Mouse (Mus musculus) E14TG2a.4 (cell line): Measurements from ENCODE around the gene Mcoln2.
A peak's percentile ranks its signal among the peaks of the same experiment; 100 is the strongest.

ENCODE experiments used
- H3K27me3 ChIP-seq: 2 replicates; pipeline ENCODE4 v1.6.1; 2014; ENCODE audit warnings: low read length, control low read depth; ENCODE audit not compliant: insufficient read depth
- H3K36me3 ChIP-seq: 2 replicates; pipeline ENCODE4 v1.6.1; 2014; ENCODE audit warnings: low read length, control low read depth; ENCODE audit not compliant: insufficient read depth
- H3K4me1 ChIP-seq: replicated peaks from 2 replicates; pipeline ENCODE4 v1.6.1; 2014; ENCODE audit warnings: low read depth, low read length, control low read depth
- H3K4me3 ChIP-seq: replicated peaks from 2 replicates; pipeline ENCODE4 v1.5.1; 2014; ENCODE audit warnings: mild to moderate bottlenecking, low read length
- H3K9me3 ChIP-seq: 2 replicates; pipeline ENCODE4 v1.6.1; 2014; ENCODE audit warnings: low read length, control low read depth
- CTCF ChIP-seq: conservative IDR thresholded peaks from 2 replicates; pipeline ENCODE4 v1.5.1; 2014; ENCODE audit warnings: low read length
- NANOG ChIP-seq: IDR thresholded peaks from 2 replicates; pipeline ENCODE4 v1.6.1; 2014; ENCODE audit warnings: borderline replicate concordance, low read length, mixed read lengths
- POU5F1 ChIP-seq: IDR thresholded peaks from 2 replicates; pipeline ENCODE4 v1.6.1; 2014; ENCODE audit warnings: low read length, borderline replicate concordance

The Mcoln2 gene

DNA sequence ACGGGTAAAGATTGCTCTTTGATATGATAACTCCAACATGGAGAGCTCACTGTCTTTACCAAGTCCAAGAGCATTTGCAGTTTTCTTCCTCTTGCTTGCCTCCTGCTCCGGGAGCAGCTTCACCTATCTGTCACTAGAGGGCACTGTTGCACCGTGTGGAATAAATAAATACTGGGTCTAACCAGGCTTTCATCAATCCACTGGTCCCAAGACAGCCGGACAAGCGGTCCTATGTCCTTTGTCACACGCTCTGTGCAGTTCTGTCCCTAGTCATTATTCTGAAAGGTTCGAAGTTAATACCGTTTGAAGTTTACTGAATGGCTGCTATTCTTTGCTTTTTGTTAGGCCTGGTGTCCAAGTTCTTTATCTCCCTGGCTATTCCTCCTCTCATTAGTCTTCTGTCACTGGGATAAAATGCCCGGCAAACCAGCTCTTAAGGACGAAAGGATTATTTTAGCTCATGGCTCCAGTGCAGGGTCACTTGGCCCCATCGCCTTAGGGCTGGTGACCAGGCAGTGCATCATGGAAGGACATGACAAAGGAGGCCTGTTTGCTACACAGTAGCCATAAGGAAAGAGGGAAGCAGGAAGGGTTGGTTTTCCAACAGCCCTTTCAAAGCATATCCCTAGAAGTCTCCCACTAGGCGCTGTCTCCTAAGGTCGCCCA, 35.5 kb downstream of the Mcoln2 start:
- H3K4me3 ChIP-seq = no peak overlapping the region
- no peaks in the 10 kb centered on the region for H3K36me3 ChIP-seq
- peaks cover 16% of the 10 kb centered on the region; the same call in 1 of the 2 replicates for H3K27me3 ChIP-seq
- peaks cover 13% of the 10 kb centered on the region for H3K4me1 ChIP-seq
- no peaks in the 10 kb centered on the region for H3K9me3 ChIP-seq
- TF ChIP-seq POU5F1 = no peak
- no peak for TF ChIP-seq NANOG
- peak; percentile 95 for TF ChIP-seq CTCF

DNA sequence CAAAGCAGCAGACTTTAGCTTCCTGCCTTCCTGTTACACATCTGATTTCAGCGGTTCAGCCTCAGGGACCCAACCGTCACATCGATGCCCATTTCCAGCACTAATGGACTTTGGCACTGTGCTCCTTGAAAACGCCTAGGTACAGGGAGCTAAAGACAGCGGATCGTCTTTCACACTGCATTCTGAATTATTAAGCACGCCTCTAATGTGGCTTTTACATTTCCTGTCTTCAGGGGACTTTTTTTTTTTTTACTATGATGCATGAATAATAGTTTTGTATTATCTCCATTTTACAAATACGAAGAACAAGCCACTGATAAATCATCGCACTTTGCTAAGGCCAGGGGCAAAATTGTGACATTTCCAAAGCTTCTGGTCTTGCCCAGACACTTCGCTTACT, 36.4 kb downstream of the Mcoln2 start:
- TF ChIP-seq NANOG = no peak
- TF ChIP-seq POU5F1 = no peak
- no peak for TF ChIP-seq CTCF
- H3K4me1 ChIP-seq = peaks cover 6% of the 10 kb centered on the region
- H3K36me3 ChIP-seq = no peaks in the 10 kb centered on the region
- H3K4me3 ChIP-seq = no peak overlapping the region
- H3K9me3 ChIP-seq = no peaks in the 10 kb centered on the region
- peaks cover 16% of the 10 kb centered on the region; the same call in 1 of the 2 replicates for H3K27me3 ChIP-seq

DNA sequence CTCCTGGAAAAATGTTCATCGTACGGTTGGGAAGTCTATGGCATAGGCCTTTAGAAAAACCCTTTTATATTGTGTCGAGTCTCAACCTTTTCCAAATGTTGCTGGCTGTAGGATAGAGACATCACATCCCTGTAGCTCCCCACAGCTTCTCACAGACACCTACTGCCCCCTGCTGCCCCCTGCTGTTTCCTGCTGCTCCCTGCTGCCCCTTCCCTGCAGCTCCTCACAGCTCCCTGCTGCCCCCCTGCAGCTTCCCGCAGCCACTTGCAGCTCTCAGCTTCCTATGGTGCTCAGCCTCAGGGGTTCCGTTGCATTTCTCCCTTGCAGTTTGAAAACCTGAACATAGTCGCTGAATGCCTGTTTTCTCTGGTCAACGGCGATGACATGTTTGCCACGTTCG, 40.3 kb downstream of the Mcoln2 start:
- H3K9me3 ChIP-seq = no peaks in the 10 kb centered on the region
- peaks cover 15% of the 10 kb centered on the region for H3K27me3 ChIP-seq
- no peak overlapping the region for H3K4me3 ChIP-seq
- no peak for TF ChIP-seq POU5F1
- TF ChIP-seq NANOG = no peak
- TF ChIP-seq CTCF = no peak
- H3K4me1 ChIP-seq = peaks cover 6% of the 10 kb centered on the region
- no peaks in the 10 kb centered on the region for H3K36me3 ChIP-seq

GRCm38 (mm10) chr3:146192507-146192906, 42.9 kb downstream of the Mcoln2 start:
- Histone ChIP-seq H3K27me3 (peaks cover 13% of the 10 kb centered on the region), H3K36me3 (no peaks in the 10 kb centered on the region), H3K9me3 (no peaks in the 10 kb centered on the region), H3K4me1 (peaks cover 6% of the 10 kb centered on the region), H3K4me3 (no peak overlapping the region)
- TF ChIP-seq CTCF = no peak

- H3K9me3 ChIP-seq = no peaks in the 10 kb centered on the region
- H3K36me3 ChIP-seq = no peaks in the 10 kb centered on the region
- H3K27me3 ChIP-seq = peaks cover 13% of the 10 kb centered on the region
- TF ChIP-seq POU5F1 (no peak), NANOG (no peak), CTCF (no peak)
- H3K4me3 ChIP-seq = no peak overlapping the region
- no peaks in the 10 kb centered on the region for H3K4me1 ChIP-seq
Measured at GRCm38 (mm10) chr3:146195153-146195552, 45.5 kb downstream of the Mcoln2 start.

DNA sequence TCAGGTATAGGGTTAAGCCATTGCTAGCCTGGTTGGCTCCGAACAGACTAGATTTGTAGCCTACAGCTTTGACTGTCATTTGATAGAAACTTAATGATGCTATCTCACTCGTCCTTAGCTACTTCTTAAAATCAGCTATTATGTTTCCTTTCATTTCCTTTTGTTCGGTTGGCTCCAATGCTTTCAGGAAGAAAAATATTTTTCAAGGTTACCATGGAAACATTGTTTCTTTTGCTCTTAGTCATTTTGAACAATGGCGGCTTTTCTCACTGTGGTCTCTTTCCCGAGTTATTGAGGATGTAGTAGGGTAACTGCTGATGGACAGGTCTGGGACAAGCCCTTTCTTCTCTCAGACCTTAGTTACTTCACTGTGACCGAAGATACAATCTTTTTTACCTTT, 46.7 kb downstream of the Mcoln2 start:
- peaks cover 13% of the 10 kb centered on the region for H3K27me3 ChIP-seq
- no peaks in the 10 kb centered on the region for H3K36me3 ChIP-seq
- H3K4me1 ChIP-seq = no peaks in the 10 kb centered on the region
- TF ChIP-seq POU5F1 (no peak), CTCF (no peak), NANOG (no peak)
- H3K4me3 ChIP-seq = no peak overlapping the region
- no peaks in the 10 kb centered on the region for H3K9me3 ChIP-seq

- Histone ChIP-seq H3K9me3 (no peaks in the 10 kb centered on the region), H3K4me3 (no peak overlapping the region), H3K36me3 (no peaks in the 10 kb centered on the region), H3K4me1 (no peaks in the 10 kb centered on the region), H3K27me3 (peaks cover 10% of the 10 kb centered on the region)
- TF ChIP-seq NANOG (no peak), POU5F1 (no peak), CTCF (no peak)
Measured at GRCm38 (mm10) chr3:146196780-146197743, 47.4 kb downstream of the Mcoln2 start.

DNA sequence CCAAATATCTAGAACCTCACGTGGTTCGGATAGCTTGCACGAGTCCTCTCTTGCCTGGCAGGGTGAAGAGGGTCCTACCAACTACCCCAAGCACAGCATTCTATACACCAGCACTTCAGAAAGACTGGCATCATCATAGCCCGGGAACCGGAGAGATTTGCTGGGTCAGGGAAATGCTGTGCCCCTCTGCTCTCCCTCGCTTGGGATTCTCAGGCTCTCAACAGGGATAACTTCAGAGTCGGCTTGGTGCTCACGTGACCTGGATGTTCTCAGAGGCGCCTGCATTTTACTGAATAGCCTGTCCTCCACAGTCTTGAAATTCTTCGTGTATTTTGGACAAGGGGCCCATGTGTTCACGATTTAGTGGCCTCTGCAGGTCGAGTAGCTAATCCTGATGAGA, 48.2 kb downstream of the Mcoln2 start:
- Histone ChIP-seq H3K9me3 (no peaks in the 10 kb centered on the region), H3K27me3 (peaks cover 6% of the 10 kb centered on the region), H3K4me3 (no peak overlapping the region), H3K36me3 (no peaks in the 10 kb centered on the region), H3K4me1 (no peaks in the 10 kb centered on the region)
- no peak for TF ChIP-seq CTCF
- no peak for TF ChIP-seq POU5F1
- no peak for TF ChIP-seq NANOG

GRCm38 (mm10) chr3:146198803-146199481, 49.3 kb downstream of the Mcoln2 start:
- Histone ChIP-seq H3K27me3 (peaks cover 3% of the 10 kb centered on the region; the same call in 1 of the 2 replicates), H3K4me3 (no peak overlapping the region), H3K4me1 (no peaks in the 10 kb centered on the region), H3K9me3 (no peaks in the 10 kb centered on the region), H3K36me3 (no peaks in the 10 kb centered on the region)
- TF ChIP-seq NANOG (no peak), CTCF (no peak), POU5F1 (no peak)
